Mouse (Mus musculus): ENCODE results near the gene Rfwd3. TPM values are rescaled to one million over a fixed set of nuclear protein-coding genes. Genes with fewer than 3 reads are reported as not detected.
"Not testable (repeated sequence)": the region's sequence is repeated elsewhere in the genome, so short reads cannot be mapped to it uniquely, and the experiment has no call there.

The Rfwd3 gene
- polyA plus RNA-seq, 1 experiment from 2014 or later, result 16.1 TPM

DNA sequence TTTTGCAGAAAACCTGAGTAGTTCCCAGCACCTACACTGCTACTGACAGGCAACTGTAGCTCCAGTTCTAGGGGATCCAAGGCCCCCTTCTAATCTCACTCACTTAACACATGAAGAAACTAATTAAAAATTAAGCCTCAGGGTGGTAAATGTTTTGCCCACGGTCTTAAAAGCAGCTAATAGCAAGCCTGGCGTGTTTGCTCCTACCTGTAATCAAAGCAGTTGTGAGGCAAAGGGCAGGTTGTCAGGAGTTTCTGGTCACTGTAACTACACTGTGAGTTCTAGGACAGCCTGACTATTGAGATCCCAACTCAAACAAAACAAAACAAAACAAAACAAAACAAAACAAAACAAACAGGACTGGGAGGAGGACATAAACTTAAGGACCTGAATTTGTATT, 49.9 kb downstream of the Rfwd3 start:
- Histone ChIP-seq H3K36me3 (ENCODE audit: control insufficient read depth, insufficient read depth) (no peaks in the 10 kb centered on the region), H3K9ac (ENCODE audit: low read depth, low read length) (no peak overlapping the region), H3K27me3 (replicated peaks; ENCODE audit: control insufficient read depth, insufficient read depth, low read length) (no peaks in the 10 kb centered on the region), H3K27ac (ENCODE audit: low read depth, low read length) (no peak overlapping the region), H3K4me1 (replicated peaks; ENCODE audit: control insufficient read depth, insufficient read depth, low read length) (peaks cover 3% of the 10 kb centered on the region; the same call in 1 of the 2 replicates), H3K9me3 (ENCODE audit: control insufficient read depth) (no peaks in the 10 kb centered on the region), H3K4me2 (replicated peaks; ENCODE audit: low read depth) (no peak overlapping the region), H3K4me3 (ENCODE audit: low read depth, low read length) (no peak overlapping the region)
- no peak for ATAC-seq
- TF ChIP-seq CTCF (IDR thresholded peaks at IDR 0.05; ENCODE audit: low read depth), result no peak
- 31% methylated on average over 2 of the region's 2 CpGs for WGBS

DNA sequence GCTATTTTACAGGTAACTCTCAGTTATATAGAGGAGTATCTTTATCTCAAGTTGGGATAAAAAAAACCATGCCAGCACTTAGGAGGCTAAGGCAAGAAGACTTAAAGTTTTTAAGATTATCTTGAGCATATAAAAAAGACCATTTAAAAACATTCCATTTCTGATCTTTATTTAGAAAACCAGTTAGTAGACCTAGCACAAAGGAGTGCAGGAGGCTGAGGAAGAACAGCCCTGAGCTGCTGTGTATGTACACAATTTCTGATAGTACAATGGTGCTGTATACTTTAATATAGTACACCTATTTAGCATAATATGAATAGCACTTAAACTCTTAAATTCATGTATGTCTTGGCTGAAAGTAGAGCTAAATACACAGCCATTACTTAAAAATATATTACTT, 51.9 kb downstream of the Rfwd3 start:
- Histone ChIP-seq H3K9ac (ENCODE audit: low read depth, low read length) (no peak overlapping the region), H3K27me3 (replicated peaks; ENCODE audit: control insufficient read depth, insufficient read depth, low read length) (no peaks in the 10 kb centered on the region), H3K4me1 (replicated peaks; ENCODE audit: control insufficient read depth, insufficient read depth, low read length) (peaks cover 3% of the 10 kb centered on the region; the same call in 1 of the 2 replicates), H3K4me3 (ENCODE audit: low read depth, low read length) (no peak overlapping the region), H3K9me3 (ENCODE audit: control insufficient read depth) (no peaks in the 10 kb centered on the region), H3K27ac (ENCODE audit: low read depth, low read length) (no peak overlapping the region), H3K4me2 (replicated peaks; ENCODE audit: low read depth) (no peak overlapping the region), H3K36me3 (ENCODE audit: control insufficient read depth, insufficient read depth) (no peaks in the 10 kb centered on the region)
- TF ChIP-seq CTCF (IDR thresholded peaks at IDR 0.05; ENCODE audit: low read depth), result no peak
- ATAC-seq, result no peak

DNA sequence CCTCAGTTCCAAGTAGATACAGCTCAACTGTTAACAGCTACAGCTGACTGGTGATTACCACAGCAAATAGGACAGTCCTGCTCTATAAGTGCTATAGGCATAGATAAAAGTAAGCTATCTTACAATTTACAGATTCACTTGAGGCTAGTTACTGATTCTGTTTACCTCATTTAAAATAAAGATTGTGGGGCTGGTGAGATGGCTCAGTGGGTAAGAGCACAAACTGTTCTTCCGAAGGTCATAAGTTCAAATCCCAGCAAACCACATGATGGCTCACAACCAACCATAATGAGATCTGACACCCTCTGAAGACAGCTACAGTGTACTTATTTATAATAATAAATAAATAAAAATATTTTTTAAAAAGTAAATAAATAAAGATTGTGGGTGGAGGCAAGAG, 53.2 kb downstream of the Rfwd3 start:
- not testable (repeated sequence) for H3K4me3 ChIP-seq (ENCODE audit: low read depth, low read length); H3K4me2 ChIP-seq (replicated peaks; ENCODE audit: low read depth); H3K4me1 ChIP-seq (replicated peaks; ENCODE audit: control insufficient read depth, insufficient read depth, low read length); H3K27me3 ChIP-seq (replicated peaks; ENCODE audit: control insufficient read depth, insufficient read depth, low read length); H3K9me3 ChIP-seq (ENCODE audit: control insufficient read depth); ATAC-seq; H3K36me3 ChIP-seq (ENCODE audit: control insufficient read depth, insufficient read depth); H3K9ac ChIP-seq (ENCODE audit: low read depth, low read length); H3K27ac ChIP-seq (ENCODE audit: low read depth, low read length)
- WGBS, result 97% methylated on average over 1 of the region's 1 CpGs

DNA sequence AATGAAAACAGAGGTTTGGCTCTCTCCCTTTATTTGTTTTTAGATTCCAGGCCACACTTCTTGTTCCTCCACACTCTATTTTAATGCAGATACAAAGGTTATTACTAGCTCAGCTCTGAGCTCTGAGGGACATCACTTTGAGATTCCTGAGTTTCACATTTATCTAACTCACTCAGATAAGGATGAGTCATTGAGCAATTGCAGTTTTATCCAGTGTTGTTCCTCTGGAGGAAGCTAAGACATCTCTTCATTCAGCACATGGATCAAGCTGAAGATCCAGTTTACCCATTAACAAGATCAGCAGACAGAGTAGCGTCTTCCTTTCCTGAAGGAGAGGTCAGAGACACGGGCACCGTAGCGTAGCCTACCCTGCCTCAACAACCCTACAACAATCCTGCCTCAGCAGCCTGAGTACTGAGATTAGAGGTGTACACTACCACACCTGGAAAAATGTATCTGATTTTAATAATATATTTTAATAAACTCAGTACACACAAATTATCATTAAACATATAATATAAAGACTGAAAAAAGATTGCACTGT, 53.7 kb downstream of the Rfwd3 start:
- Histone ChIP-seq H3K9me3 (ENCODE audit: control insufficient read depth) (no peaks in the 10 kb centered on the region), H3K27me3 (replicated peaks; ENCODE audit: control insufficient read depth, insufficient read depth, low read length) (no peaks in the 10 kb centered on the region), H3K4me3 (ENCODE audit: low read depth, low read length) (no peak overlapping the region), H3K27ac (ENCODE audit: low read depth, low read length) (no peak overlapping the region; the same call in 1 of the 2 replicates), H3K9ac (ENCODE audit: low read depth, low read length) (no peak overlapping the region), H3K4me1 (replicated peaks; ENCODE audit: control insufficient read depth, insufficient read depth, low read length) (peaks cover 3% of the 10 kb centered on the region; the same call in 1 of the 2 replicates), H3K36me3 (ENCODE audit: control insufficient read depth, insufficient read depth) (no peaks in the 10 kb centered on the region), H3K4me2 (replicated peaks; ENCODE audit: low read depth) (no peak overlapping the region)
- ATAC-seq, result no peak
- no peak for TF ChIP-seq CTCF (IDR thresholded peaks at IDR 0.05; ENCODE audit: low read depth)
- WGBS, result 38% methylated on average over 4 of the region's 4 CpGs

DNA sequence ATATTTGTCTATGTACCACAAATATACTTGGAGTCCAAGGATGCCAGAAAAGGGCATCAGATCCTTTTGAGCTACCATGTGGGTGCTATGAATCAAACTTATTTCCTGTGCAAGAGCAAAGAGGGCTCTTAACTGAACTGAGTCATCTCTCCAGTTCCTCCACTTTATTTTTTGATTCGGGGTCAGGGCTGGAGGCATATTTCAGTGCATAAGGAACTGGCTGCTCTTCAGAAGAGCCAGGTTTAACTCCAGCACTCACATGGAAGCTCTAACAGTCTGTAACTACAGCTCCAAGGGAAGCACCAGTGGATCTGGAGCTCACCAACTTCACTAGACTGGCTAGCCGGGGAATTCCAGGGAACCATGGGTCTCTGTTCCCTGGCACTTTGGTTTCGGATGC, 62.7 kb downstream of the Rfwd3 start:
- Histone ChIP-seq H3K4me2 (replicated peaks; ENCODE audit: low read depth) (no peak overlapping the region), H3K9me3 (ENCODE audit: control insufficient read depth) (no peaks in the 10 kb centered on the region), H3K4me3 (ENCODE audit: low read depth, low read length) (no peak overlapping the region), H3K27me3 (replicated peaks; ENCODE audit: control insufficient read depth, insufficient read depth, low read length) (no peaks in the 10 kb centered on the region), H3K4me1 (replicated peaks; ENCODE audit: control insufficient read depth, insufficient read depth, low read length) (no peaks in the 10 kb centered on the region), H3K9ac (ENCODE audit: low read depth, low read length) (no peak overlapping the region), H3K27ac (ENCODE audit: low read depth, low read length) (no peak overlapping the region), H3K36me3 (ENCODE audit: control insufficient read depth, insufficient read depth) (no peaks in the 10 kb centered on the region)
- WGBS, result 85% methylated on average over 3 of the region's 3 CpGs
- TF ChIP-seq CTCF (IDR thresholded peaks at IDR 0.05; ENCODE audit: low read depth), result no peak
- ATAC-seq, result no peak

DNA sequence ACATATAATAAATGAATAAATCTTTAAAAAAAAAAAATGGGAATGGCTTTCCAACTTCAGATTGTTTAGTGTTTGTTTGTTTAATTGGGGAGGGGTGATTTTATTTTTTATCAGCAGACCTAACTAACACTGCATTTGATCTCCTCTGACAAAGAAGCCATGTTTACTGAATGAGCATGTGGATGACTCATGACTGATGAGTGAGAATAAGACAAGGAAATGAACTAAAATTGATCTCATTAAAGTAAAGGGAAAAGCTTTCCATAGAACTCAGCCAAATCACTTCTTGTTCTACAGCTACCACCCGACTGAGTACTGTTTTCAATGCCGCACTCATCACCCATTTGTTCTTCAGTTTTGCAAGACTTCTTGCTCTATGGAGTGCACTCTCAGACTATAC, 66.3 kb downstream of the Rfwd3 start:
- Histone ChIP-seq H3K4me1 (replicated peaks; ENCODE audit: control insufficient read depth, insufficient read depth, low read length) (no peaks in the 10 kb centered on the region), H3K9ac (ENCODE audit: low read depth, low read length) (no peak overlapping the region), H3K9me3 (ENCODE audit: control insufficient read depth) (no peaks in the 10 kb centered on the region), H3K27ac (ENCODE audit: low read depth, low read length) (no peak overlapping the region), H3K27me3 (replicated peaks; ENCODE audit: control insufficient read depth, insufficient read depth, low read length) (no peaks in the 10 kb centered on the region), H3K36me3 (ENCODE audit: control insufficient read depth, insufficient read depth) (no peaks in the 10 kb centered on the region), H3K4me2 (replicated peaks; ENCODE audit: low read depth) (no peak overlapping the region), H3K4me3 (ENCODE audit: low read depth, low read length) (no peak overlapping the region)
- WGBS, result 91% methylated on average over 2 of the region's 2 CpGs
- no peak for TF ChIP-seq CTCF (IDR thresholded peaks at IDR 0.05; ENCODE audit: low read depth)
- no peak for ATAC-seq

DNA sequence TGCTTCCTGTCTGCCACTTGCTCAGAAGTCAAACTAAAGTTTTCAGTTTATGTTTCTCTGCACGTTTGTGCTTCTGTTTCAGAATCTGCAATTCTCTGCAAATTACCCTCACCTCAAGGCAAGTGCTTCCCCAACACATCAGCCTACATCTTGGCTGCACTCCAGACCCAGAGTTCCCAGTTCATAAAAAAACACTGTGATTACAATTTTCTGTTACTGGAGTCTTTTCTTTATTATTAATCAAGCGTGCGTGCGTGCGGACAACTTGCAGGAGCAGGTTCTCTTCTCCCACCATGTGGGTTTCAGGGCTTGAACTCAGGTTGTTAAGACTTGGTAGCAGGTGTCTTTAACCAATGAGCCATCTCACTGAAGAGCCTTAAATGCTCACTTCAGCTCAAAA, 75.9 kb downstream of the Rfwd3 start:
- TF ChIP-seq CTCF (IDR thresholded peaks at IDR 0.05; ENCODE audit: low read depth), result no peak
- Histone ChIP-seq H3K4me1 (replicated peaks; ENCODE audit: control insufficient read depth, insufficient read depth, low read length) (no peaks in the 10 kb centered on the region), H3K4me2 (replicated peaks; ENCODE audit: low read depth) (no peak overlapping the region), H3K27me3 (replicated peaks; ENCODE audit: control insufficient read depth, insufficient read depth, low read length) (no peaks in the 10 kb centered on the region), H3K36me3 (ENCODE audit: control insufficient read depth, insufficient read depth) (no peaks in the 10 kb centered on the region; the same call in 1 of the 2 replicates), H3K4me3 (ENCODE audit: low read depth, low read length) (no peak overlapping the region), H3K9ac (ENCODE audit: low read depth, low read length) (no peak overlapping the region), H3K27ac (ENCODE audit: low read depth, low read length) (no peak overlapping the region), H3K9me3 (ENCODE audit: control insufficient read depth) (no peaks in the 10 kb centered on the region)
- 58% methylated on average over 5 of the region's 5 CpGs for WGBS
- ATAC-seq, result no peak

Other genes with a start within 250 kb of the Rfwd3 start
- 7.3 and 8.4 TPM in 2 replicates for gene Exosc6, start 243.9 kb downstream of the Rfwd3 start, polyA plus RNA-seq (2015; fragmentation: Nextera tagmentation; extraction: Ambion mirVana)
- gene Clec18a, start 207.8 kb downstream of the Rfwd3 start, polyA plus RNA-seq (2015; fragmentation: Nextera tagmentation; extraction: Ambion mirVana), result not detected in 2 replicates
- gene Pdpr, start 205.6 kb downstream of the Rfwd3 start, polyA plus RNA-seq (2015; fragmentation: Nextera tagmentation; extraction: Ambion mirVana), result 4.3 and 4.7 TPM in 2 replicates
- 26.5 and 29.1 TPM in 2 replicates for gene Glg1, start 41.0 kb downstream of the Rfwd3 start, polyA plus RNA-seq (2015; fragmentation: Nextera tagmentation; extraction: Ambion mirVana)
- gene Mlkl, start 38.0 kb upstream of the Rfwd3 start, polyA plus RNA-seq (2015; fragmentation: Nextera tagmentation; extraction: Ambion mirVana), result 10.0 TPM in 2 replicates
- gene Fa2h, start 93.6 kb upstream of the Rfwd3 start, polyA plus RNA-seq (2015; fragmentation: Nextera tagmentation; extraction: Ambion mirVana), result 0.50 and 2.6 TPM in 2 replicates
- 1.3 and 1.4 TPM in 2 replicates for gene Wdr59, start 221.9 kb upstream of the Rfwd3 start, polyA plus RNA-seq (2015; fragmentation: Nextera tagmentation; extraction: Ambion mirVana)
- gene Znrf1, start 235.9 kb upstream of the Rfwd3 start, polyA plus RNA-seq (2015; fragmentation: Nextera tagmentation; extraction: Ambion mirVana), result 11.7 and 13.3 TPM in 2 replicates

All from intestine, postnatal 0 days (tissue).